Mouse (Mus musculus): ENCODE results near the gene Dnph1. TPM values are rescaled to one million over a fixed set of nuclear protein-coding genes. Genes with fewer than 3 reads are reported as not detected.

Gene Dnph1
- polyA plus RNA-seq, 1 experiment, result 14.6 TPM

- peaks cover 75% of the 10 kb centered on the region for H3K4me1 ChIP-seq
- H3K36me3 ChIP-seq (replicated peaks; ENCODE audit: low read length), result peaks cover 75% of the 10 kb centered on the region
- TF ChIP-seq FLI1 (IDR thresholded peaks at IDR 0.05; ENCODE audit: low read length) (no peak), GATA1 (IDR thresholded peaks at IDR 0.05; ENCODE audit: borderline replicate concordance, low read length) (no peak)
- H3K4me3 ChIP-seq (replicated peaks), result peak overlapping the region; percentile 6
- H3K27me3 ChIP-seq (replicated peaks), result no peaks in the 10 kb centered on the region
- no peaks in the 10 kb centered on the region for H3K9me3 ChIP-seq
Measured at GRCm38 (mm10) chr17:46549193-46549592, 52.7 kb downstream of the Dnph1 start.

Other genes with a start within 250 kb of the Dnph1 start
- 10.9 TPM in 1 of 2 replicates, not detected in the other for gene Polr1c, start 248.7 kb upstream of the Dnph1 start, polyA plus RNA-seq (2012; ENCODE audit: insufficient read depth, low replicate concordance)
- gene Yipf3, start 248.6 kb upstream of the Dnph1 start, polyA plus RNA-seq (2012; ENCODE audit: insufficient read depth, low replicate concordance), result 213 and 264 TPM in 2 replicates
- 3.6 and 5.3 TPM in 2 replicates for gene Lrrc73, start 243.2 kb upstream of the Dnph1 start, polyA plus RNA-seq (2012; ENCODE audit: insufficient read depth, low replicate concordance)
- gene Tjap1, start 213.7 kb upstream of the Dnph1 start, polyA plus RNA-seq (2012; ENCODE audit: insufficient read depth, low replicate concordance), result 42.7 and 59.0 TPM in 2 replicates
- not detected in 2 replicates for gene Dlk2, start 199.3 kb upstream of the Dnph1 start, polyA plus RNA-seq (2012; ENCODE audit: insufficient read depth, low replicate concordance)
- 6.4 and 13.4 TPM in 2 replicates for gene Abcc10, start 168.4 kb upstream of the Dnph1 start, polyA plus RNA-seq (2012; ENCODE audit: insufficient read depth, low replicate concordance)
- 0.84 and 1.2 TPM in 2 replicates for gene Zfp318, start 113.0 kb upstream of the Dnph1 start, polyA plus RNA-seq (2012; ENCODE audit: insufficient read depth, low replicate concordance)
- not detected in 2 replicates for gene Crip3, start 67.8 kb upstream of the Dnph1 start, polyA plus RNA-seq (2012; ENCODE audit: insufficient read depth, low replicate concordance)
- not detected in 2 replicates for gene Slc22a7, start 58.3 kb upstream of the Dnph1 start, polyA plus RNA-seq (2012; ENCODE audit: insufficient read depth, low replicate concordance)
- 0.06 and 0.60 TPM in 2 replicates for gene Ttbk1, start 9.0 kb upstream of the Dnph1 start, polyA plus RNA-seq (2012; ENCODE audit: insufficient read depth, low replicate concordance)
- 2.4 and 6.0 TPM in 2 replicates for gene Cul9, start 49.7 kb downstream of the Dnph1 start, polyA plus RNA-seq (2012; ENCODE audit: insufficient read depth, low replicate concordance)
- 148 and 196 TPM in 2 replicates for gene Srf, start 59.5 kb downstream of the Dnph1 start, polyA plus RNA-seq (2012; ENCODE audit: insufficient read depth, low replicate concordance)
- gene Ptk7, start 132.8 kb downstream of the Dnph1 start, polyA plus RNA-seq (2012; ENCODE audit: insufficient read depth, low replicate concordance), result 6.7 and 13.6 TPM in 2 replicates
- 33.6 and 42.0 TPM in 2 replicates for gene Klc4, start 149.3 kb downstream of the Dnph1 start, polyA plus RNA-seq (2012; ENCODE audit: insufficient read depth, low replicate concordance)
- gene Mrpl2, start 149.5 kb downstream of the Dnph1 start, polyA plus RNA-seq (2012; ENCODE audit: insufficient read depth, low replicate concordance), result 289 and 528 TPM in 2 replicates
- 90.0 and 167 TPM in 2 replicates for gene Cul7, start 153.6 kb downstream of the Dnph1 start, polyA plus RNA-seq (2012; ENCODE audit: insufficient read depth, low replicate concordance)
- 9.4 and 30.6 TPM in 2 replicates for gene Rrp36, start 177.6 kb downstream of the Dnph1 start, polyA plus RNA-seq (2012; ENCODE audit: insufficient read depth, low replicate concordance)
- gene Mea1, start 182.1 kb downstream of the Dnph1 start, polyA plus RNA-seq (2012; ENCODE audit: insufficient read depth, low replicate concordance), result 145 and 216 TPM in 2 replicates
- 322 and 388 TPM in 2 replicates for gene Klhdc3, start 184.2 kb downstream of the Dnph1 start, polyA plus RNA-seq (2012; ENCODE audit: insufficient read depth, low replicate concordance)
- 33.5 and 37.7 TPM in 2 replicates for gene Ppp2r5d, start 208.4 kb downstream of the Dnph1 start, polyA plus RNA-seq (2012; ENCODE audit: insufficient read depth, low replicate concordance)
- 17.1 and 19.8 TPM in 2 replicates for gene Pex6, start 214.8 kb downstream of the Dnph1 start, polyA plus RNA-seq (2012; ENCODE audit: insufficient read depth, low replicate concordance)
- 5.0 TPM in 1 of 2 replicates, not detected in the other for gene Gnmt, start 232.5 kb downstream of the Dnph1 start, polyA plus RNA-seq (2012; ENCODE audit: insufficient read depth, low replicate concordance)

Data from megakaryocyte, embryonic 14.5 days (primary cell).